Mouse (Mus musculus) midbrain, postnatal 0 days (tissue): ENCODE measurements around the gene Armc9. TPM values are rescaled to one million over a fixed set of nuclear protein-coding genes. Genes with fewer than 3 reads are reported as not detected.

Source experiments
- ATAC-seq: fragments of 200-750 bp; cut with Nextera tagmentation; 2 replicates; pipeline ENCODE4 v1.8.0; 2017; ENCODE audit warnings: moderate number of reproducible peaks, mild to moderate bottlenecking, moderate TSS enrichment, moderate library complexity; ENCODE audit not compliant: low FRiP score
- DNase-seq: peaks from one replicate; pipeline ENCODE4 v3.0.0-alpha.2; 2015; ENCODE audit warnings: low spot score
- H3K27ac ChIP-seq: fragments of 300-500 bp; sonication (generic); 2 replicates; pipeline ENCODE4 v1.5.1; 2014; ENCODE audit warnings: low read depth, mild to moderate bottlenecking, low read length, mixed read lengths
- H3K27me3 ChIP-seq: fragments of 300-500 bp; sonication (generic); 2 replicates; pipeline ENCODE4 v1.6.1; 2014; ENCODE audit warnings: low read length, control low read depth, mixed read lengths; ENCODE audit not compliant: insufficient read depth
- H3K36me3 ChIP-seq: fragments of 300-500 bp; sonication (generic); 2 replicates; pipeline ENCODE4 v1.6.1; 2014; ENCODE audit warnings: low read length, control low read depth, mixed read lengths; ENCODE audit not compliant: insufficient read depth
- H3K4me1 ChIP-seq: fragments of 300-500 bp; sonication (generic); 2 replicates; pipeline ENCODE4 v1.6.1; 2014; ENCODE audit warnings: mild to moderate bottlenecking, control low read depth, antibody characterized with exemption, low read length, mixed read lengths; ENCODE audit not compliant: insufficient read depth
- H3K4me2 ChIP-seq: fragments of 300-500 bp; sonication (generic); 2 replicates; pipeline ENCODE4 v1.6.1; 2014; ENCODE audit warnings: low read depth, mild to moderate bottlenecking, low read length, mixed read lengths; ENCODE audit not compliant: poor library complexity, severe bottlenecking
- H3K4me3 ChIP-seq: fragments of 300-500 bp; sonication (generic); 2 replicates; pipeline ENCODE4 v1.5.1; 2014; ENCODE audit warnings: low read depth, mild to moderate bottlenecking, low read length, moderate library complexity
- H3K9ac ChIP-seq: fragments of 300-500 bp; sonication (generic); replicated peaks from 2 replicates; pipeline ENCODE4 v1.6.1; 2014; ENCODE audit warnings: mild to moderate bottlenecking, low read length, moderate library complexity, mixed read lengths; ENCODE audit not compliant: poor library complexity, severe bottlenecking
- H3K9me3 ChIP-seq: fragments of 300-500 bp; sonication (generic); 2 replicates; pipeline ENCODE4 v1.6.1; 2016; ENCODE audit warnings: low read length, control low read depth
- CTCF ChIP-seq: IDR thresholded peaks from 2 replicates; pipeline ENCODE4 v1.5.1; 2016; ENCODE audit warnings: antibody characterized with exemption, mild to moderate bottlenecking
- WGBS: fragments of 180-500 bp; shearing (Covaris S2); extraction: QIAGEN DNeasy Blood & Tissue Kit; methylation state at CpG from one replicate; pipeline ENCODE4 v1.1.7; 2014; 5-methylcytosine and 5-hydroxymethylcytosine counted together
- polyA plus RNA-seq: library from polyadenylated mRNA; unstranded; fragments of >200 nt; fragmentation: Nextera tagmentation; extraction: Ambion mirVana; gene quantifications from 2 replicates; pipeline ENCODE4 v1.2.1, GENCODE M21; 2015
- total RNA-seq: library from RNA; depleted of rRNA; stranded (reverse); fragments of >200 nt; gene quantifications from 2 replicates; pipeline ENCODE4 v1.2.3, GENCODE M21; 2014

Gene Armc9
- total and polyA plus RNA-seq, 2 experiments from 2014 or later, result 31.0 to 42.6 TPM

DNA sequence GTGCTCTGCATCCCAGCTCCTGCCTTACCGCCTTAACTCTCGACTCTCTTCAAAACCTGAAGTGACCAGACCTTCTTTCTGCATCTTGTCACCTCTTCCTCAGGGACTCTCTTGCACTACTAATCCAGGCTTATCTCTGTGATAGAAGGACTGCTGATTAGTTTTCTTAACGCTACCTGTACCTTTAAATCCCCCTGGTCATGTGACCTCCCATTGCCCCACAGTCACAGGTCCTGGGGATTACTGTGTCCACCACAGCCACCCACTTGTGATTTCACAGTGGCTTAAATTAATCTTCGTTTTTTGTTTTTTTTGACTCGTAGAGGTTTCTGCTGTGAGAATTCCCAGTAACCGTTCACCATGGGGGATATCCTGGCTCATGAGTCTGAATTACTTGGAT is 2.0 kb downstream of the Armc9 start:
- Histone ChIP-seq H3K36me3 (peaks cover 26% of the 10 kb centered on the region), H3K4me1 (peaks cover 12% of the 10 kb centered on the region), H3K4me2 (no peak overlapping the region), H3K4me3 (no peak overlapping the region), H3K27me3 (no peaks in the 10 kb centered on the region), H3K9me3 (no peaks in the 10 kb centered on the region), H3K9ac (no peak overlapping the region), H3K27ac (no peak overlapping the region)
- WGBS, result 82% methylated on average over 6 of the region's 6 CpGs
- DNase-seq (no peak), ATAC-seq (no peak)
- no peak for TF ChIP-seq CTCF

DNA sequence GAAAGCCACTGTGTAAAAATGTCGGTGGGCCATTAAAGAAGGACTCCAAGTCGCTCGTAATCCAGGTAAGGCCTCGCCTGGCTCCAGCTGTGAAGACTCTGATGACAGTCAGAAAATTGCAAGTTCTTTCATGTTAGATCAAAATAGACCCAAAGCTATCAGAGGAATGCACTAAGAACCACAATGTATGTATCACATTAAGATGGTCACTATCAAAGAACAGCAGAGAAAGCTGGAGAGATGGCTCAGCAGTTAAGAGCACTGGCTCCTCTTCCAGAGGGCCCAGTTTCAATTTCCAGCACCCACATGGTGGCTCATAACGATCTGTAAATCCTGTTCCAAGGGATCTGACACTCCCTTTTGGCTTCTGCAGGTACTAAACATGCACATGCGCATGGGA is 5.5 kb downstream of the Armc9 start:
- no peak for DNase-seq
- H3K9ac ChIP-seq, result no peak overlapping the region
- no peak overlapping the region for H3K27ac ChIP-seq
- H3K4me2 ChIP-seq, result no peak overlapping the region
- 94% methylated on average over 6 of the region's 6 CpGs for WGBS
- no peak for TF ChIP-seq CTCF
- no peak for ATAC-seq
- H3K36me3 ChIP-seq, result peaks cover 48% of the 10 kb centered on the region
- peaks cover 9% of the 10 kb centered on the region; the same call in 1 of the 2 replicates for H3K4me1 ChIP-seq
- no peak overlapping the region for H3K4me3 ChIP-seq
- H3K9me3 ChIP-seq, result no peaks in the 10 kb centered on the region
- no peaks in the 10 kb centered on the region for H3K27me3 ChIP-seq

DNA sequence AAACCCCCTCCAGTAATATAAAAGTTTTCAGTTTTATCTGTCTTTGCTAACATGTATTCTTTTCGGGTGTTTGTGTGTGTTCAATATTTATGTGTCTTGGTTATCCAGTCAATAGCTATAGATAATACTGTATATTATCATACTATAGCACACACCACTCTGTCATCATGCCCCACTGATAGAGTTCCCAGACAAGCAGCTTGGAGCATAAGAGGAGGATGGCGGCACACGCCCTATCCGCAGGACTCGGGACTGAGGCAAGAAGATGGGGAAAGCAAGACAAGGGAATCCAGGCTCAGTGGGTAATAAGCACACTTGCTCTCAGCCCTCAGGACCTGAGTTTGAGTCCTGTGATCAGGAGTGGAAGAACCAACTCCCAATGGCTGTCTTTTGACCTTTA is 5.9 kb downstream of the Armc9 start:
- no peaks in the 10 kb centered on the region for H3K27me3 ChIP-seq
- no peaks in the 10 kb centered on the region for H3K9me3 ChIP-seq
- DNase-seq, result no peak
- peaks cover 5% of the 10 kb centered on the region; the same call in 1 of the 2 replicates for H3K4me1 ChIP-seq
- peaks cover 52% of the 10 kb centered on the region for H3K36me3 ChIP-seq
- no peak overlapping the region for H3K27ac ChIP-seq
- no peak for TF ChIP-seq CTCF
- no peak overlapping the region for H3K4me3 ChIP-seq
- no peak overlapping the region for H3K4me2 ChIP-seq
- WGBS, result 95% methylated on average over 5 of the region's 5 CpGs
- no peak overlapping the region for H3K9ac ChIP-seq
- ATAC-seq, result no peak

DNA sequence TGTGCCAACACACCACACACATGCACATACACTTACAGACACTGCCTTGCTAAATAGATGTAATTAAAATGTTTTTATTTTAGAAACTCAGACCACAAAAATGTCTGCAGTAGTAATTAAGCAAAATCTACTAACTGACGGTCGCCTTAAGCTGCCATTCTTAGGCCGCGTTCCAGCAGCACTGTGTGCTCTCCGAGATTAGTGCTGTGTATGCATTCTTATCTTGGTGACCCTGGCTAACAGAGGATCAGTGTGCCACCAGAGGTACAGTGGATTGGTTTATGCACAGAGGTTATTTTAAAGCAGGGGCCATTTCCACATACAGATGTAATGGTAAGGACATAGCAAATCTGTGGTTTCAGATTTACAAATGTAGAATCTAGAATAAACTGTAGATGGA is 6.5 kb downstream of the Armc9 start:
- no peak overlapping the region for H3K4me2 ChIP-seq
- no peak for TF ChIP-seq CTCF
- DNase-seq, result no peak
- WGBS, result 96% methylated on average over 5 of the region's 5 CpGs
- peaks cover 55% of the 10 kb centered on the region for H3K36me3 ChIP-seq
- no peak for ATAC-seq
- no peaks in the 10 kb centered on the region for H3K4me1 ChIP-seq
- H3K9me3 ChIP-seq, result no peaks in the 10 kb centered on the region
- no peaks in the 10 kb centered on the region for H3K27me3 ChIP-seq
- H3K4me3 ChIP-seq, result no peak overlapping the region
- no peak overlapping the region for H3K9ac ChIP-seq
- no peak overlapping the region for H3K27ac ChIP-seq

DNA sequence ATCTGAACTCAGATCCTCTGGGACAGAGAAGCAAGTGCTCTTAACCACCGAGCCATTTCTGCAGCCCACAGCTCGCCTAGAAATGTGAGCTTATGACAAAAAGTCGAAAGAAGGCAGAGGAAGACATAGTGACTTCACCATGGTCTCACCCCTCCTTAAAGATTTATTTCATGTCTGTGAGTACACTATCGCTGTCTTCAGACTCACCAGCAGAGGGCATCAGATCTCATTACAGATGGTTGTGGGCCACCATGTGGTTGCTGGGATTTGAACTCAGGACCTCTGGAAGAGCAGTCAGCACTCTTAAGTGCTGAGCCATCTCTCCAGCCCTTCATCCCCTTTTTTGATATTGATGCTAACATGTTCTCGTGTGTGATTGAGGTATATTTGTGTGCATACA is 20.0 kb downstream of the Armc9 start:
- Histone ChIP-seq H3K9me3 (no peaks in the 10 kb centered on the region), H3K27me3 (no peaks in the 10 kb centered on the region), H3K27ac (no peak overlapping the region), H3K36me3 (peaks cover 57% of the 10 kb centered on the region), H3K4me3 (no peak overlapping the region), H3K4me1 (no peaks in the 10 kb centered on the region), H3K4me2 (no peak overlapping the region), H3K9ac (no peak overlapping the region)
- DNase-seq (no peak), ATAC-seq (no peak)
- peak; percentile 43 for TF ChIP-seq CTCF
- WGBS, result 94% methylated on average over 5 of the region's 5 CpGs

DNA sequence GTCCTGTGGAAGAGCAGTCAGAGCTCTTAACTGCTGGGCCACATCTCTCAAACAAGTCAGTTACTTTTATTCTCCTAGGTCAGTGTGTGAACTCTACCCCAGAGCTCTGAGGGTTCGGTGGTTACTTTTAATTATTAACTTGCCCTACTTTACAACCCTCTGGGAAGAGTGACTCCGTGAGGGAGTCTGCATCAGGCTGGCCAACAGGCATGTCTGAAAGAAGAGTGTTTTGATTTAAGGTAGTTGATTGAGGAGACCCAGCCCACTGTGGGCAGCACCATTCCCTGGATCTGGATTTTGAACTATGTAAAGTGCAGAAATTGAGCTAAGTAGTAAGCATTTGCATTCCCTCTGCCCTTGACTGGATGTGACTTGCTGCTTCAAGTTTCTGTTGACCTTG is 21.5 kb downstream of the Armc9 start:
- WGBS, result 90% methylated on average over 2 of the region's 2 CpGs

More for the DNA sequence above, 21.5 kb downstream of the Armc9 start:
- TF ChIP-seq CTCF, result no peak
- no peaks in the 10 kb centered on the region for H3K9me3 ChIP-seq
- no peak overlapping the region for H3K9ac ChIP-seq
- H3K27ac ChIP-seq, result no peak overlapping the region
- DNase-seq, result no peak
- H3K27me3 ChIP-seq, result no peaks in the 10 kb centered on the region
- ATAC-seq, result no peak
- H3K4me1 ChIP-seq, result no peaks in the 10 kb centered on the region
- H3K4me2 ChIP-seq, result no peak overlapping the region
- peaks cover 59% of the 10 kb centered on the region for H3K36me3 ChIP-seq
- H3K4me3 ChIP-seq, result no peak overlapping the region
